Mouse (Mus musculus) layer of hippocampus, adult 18-20 months (tissue): ENCODE results near the gene Prss2. TPM values are rescaled to one million over a fixed set of nuclear protein-coding genes. Genes with fewer than 3 reads are reported as not detected.
"Not testable (repeated sequence)": the region's sequence is repeated elsewhere in the genome, so short reads cannot be mapped to it uniquely, and the experiment has no call there.

Experiments
- DNase-seq, 2 experiments: peaks; one replicate each; pipeline ENCODE4 v3.0.0; 2022; ENCODE audit warnings: low spot score in 2 of 2
- long read RNA-seq: library from polyadenylated mRNA; stranded (forward); transcript quantifications from one replicate; pipeline ENCODE4 v2.0.0, GENCODE M21; 2021
- total RNA-seq, 2 experiments: library from RNA; stranded (reverse); gene quantifications; 2 replicates each; pipeline ENCODE4 v1.2.3; 2021

Prss2 gene
- total RNA-seq: not detected
- long read RNA-seq: 0 reads

DNA sequence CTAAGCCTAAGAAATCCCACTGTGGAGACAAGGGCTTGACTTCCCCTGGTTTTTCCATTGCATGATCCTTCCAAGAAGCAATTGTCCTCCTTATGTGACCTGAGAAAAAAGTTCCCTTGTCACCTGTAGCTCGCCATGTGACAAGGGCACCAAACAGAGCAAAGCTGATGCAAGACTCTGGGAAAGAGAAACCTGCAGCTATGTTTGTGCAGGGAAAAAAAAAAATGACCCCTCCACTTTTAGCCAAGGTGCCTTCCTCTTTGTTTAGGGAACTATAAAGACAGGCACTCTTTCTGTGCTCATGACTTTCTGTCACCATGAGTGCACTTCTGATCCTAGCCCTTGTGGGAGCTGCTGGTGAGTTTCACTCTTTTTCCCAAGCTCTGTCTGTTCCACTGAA, at the start of gene Prss2:
Gene Prss2 (plus strand): TSS at position 301 of the 400 bp plus-strand sequence.
- no peak for DNase-seq

DNA sequence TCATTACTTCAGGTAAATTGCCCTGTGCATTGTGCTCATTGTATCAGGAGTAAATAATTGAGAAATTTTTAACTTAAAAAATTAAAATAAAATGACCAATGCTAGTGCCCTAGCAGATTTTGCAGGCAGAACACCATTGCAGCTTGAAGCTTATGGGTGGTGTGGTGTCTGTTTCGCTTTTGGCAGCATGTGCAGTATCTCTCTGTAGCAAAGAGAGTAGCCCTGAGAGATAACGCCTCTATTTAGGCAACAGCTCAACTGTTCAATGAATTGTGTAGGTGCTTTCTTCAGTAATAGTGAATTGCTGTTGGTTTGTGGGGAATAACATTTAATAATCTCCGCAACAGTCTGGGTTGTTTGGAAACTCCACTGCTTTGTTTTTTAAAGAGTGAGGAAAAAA, 22.2 kb upstream of the Prss2 start:
- DNase-seq: no peak

DNA sequence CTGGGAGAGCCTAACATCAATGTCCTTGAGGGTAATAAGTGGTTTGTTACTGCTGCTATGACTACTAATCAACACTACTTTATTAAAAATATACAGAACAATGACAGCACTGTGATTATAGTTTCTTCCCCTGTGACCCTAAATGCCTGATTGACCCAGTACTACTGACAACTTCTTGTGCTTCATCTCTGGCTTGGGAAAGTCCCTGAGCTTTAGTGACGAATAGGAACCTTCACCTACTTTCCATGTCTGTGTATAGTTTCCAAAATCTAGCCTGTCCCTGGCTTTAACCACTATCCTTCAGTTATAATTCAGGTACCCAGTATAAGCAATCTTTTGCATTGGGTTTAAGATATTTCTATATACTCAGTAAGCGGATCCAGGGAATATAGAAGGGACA, 16.7 kb upstream of the Prss2 start:
- DNase-seq: no peak

DNA sequence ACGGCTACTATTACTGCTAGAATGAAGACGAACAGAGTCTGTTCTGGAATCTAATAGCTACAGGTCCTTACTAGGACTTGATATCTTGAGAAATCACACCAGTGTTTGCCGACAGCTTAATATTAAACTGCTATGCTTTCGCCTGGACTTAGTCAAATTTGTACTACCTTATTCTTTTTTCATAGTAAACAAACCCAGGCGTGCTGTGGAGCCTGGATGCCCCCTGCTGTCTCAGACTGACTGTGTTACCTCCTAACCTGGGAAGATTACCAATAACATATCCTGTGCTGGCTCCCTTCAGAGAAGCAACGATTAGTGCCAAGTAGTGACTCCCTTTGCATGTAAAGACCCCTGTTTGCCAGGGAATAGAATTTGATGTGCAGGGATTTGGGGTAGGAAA, 16.3 kb upstream of the Prss2 start:
- no peak for DNase-seq

- no peak for DNase-seq
Measured at GRCm38 (mm10) chr6:41518017-41518524, 3.5 kb upstream of the Prss2 start.

GRCm38 (mm10) chr6:41526453-41526852, 4.9 kb downstream of the Prss2 start:
- no peak for DNase-seq

- DNase-seq: no peak
Measured at GRCm38 (mm10) chr6:41527402-41527801, 5.8 kb downstream of the Prss2 start.

DNA sequence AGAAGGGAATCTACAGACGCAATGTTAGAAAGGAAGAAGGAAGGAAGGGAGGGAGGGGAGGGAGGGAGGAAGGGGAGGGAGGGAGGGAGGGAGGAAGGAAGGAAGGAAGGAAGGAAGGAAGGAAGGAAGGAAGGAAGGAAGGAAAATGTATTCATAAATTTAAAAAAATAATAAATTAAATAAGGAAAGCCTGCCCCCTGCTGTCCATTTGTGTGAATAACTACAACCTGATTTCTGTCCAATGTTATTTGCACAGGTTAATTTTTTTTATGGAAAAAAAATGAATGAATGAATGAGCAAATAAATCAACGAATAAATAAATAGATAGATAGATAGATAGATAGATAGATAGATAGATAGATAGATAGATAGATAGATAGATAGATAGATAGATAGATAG, 8.4 kb downstream of the Prss2 start:
- DNase-seq: peak in 1 of 2 experiments; percentile 27

GRCm38 (mm10) chr6:41532181-41532580, 10.6 kb downstream of the Prss2 start:
- DNase-seq: no peak

DNA sequence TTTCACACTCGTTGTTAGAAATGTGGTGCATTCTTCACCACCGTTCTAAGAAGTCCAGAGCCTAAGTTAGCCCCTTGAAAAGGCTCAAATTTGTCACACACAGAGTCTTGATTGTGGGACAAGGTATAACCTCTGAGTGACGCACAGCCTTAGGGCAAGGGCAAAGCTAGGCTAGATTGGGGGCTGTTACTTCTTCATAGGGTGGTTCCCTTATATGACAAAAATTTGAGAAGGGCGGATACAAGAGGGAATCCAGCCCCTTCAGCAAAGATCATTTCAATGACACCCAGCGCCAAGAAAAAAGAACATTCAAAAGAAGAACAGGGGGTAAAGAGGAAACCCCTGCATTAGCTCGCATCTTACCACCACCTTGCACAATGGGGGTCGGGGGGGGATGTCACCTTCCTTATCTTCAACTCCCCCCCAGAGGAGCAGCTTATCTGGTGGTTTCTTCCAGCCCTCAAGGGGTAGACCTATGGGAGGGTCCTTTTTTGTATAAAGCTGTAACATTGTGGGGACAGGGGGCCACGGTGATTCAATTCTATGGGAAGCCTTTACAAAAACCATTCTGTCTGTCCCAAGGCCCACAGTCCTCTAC, 11.2 kb downstream of the Prss2 start:
- DNase-seq: no peak

- DNase-seq: no peak
Measured at GRCm38 (mm10) chr6:41537376-41537775, 15.8 kb downstream of the Prss2 start.

GRCm38 (mm10) chr6:41538296-41538695, 16.7 kb downstream of the Prss2 start:
- DNase-seq: not testable (repeated sequence)

DNA sequence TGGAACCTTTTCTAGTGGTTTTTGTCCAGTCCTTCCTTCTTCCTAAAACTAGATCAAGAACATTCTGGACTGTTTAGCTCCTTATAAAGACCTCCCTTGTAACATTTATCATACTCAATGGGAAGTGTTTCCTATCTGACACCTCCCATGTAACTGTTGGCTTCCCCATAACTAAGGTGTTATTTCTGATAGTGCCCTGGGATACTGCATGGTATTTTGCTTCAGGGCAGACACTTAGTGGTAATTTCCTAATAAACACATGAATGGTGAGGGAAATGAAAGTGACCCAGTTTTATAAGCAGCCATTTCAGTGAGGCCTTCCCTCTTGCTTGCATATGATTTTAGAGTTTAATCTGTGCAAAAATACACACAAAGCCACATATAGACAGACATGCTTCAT, 19.2 kb downstream of the Prss2 start:
- DNase-seq: no peak

GRCm38 (mm10) chr6:41541746-41542145, 20.2 kb downstream of the Prss2 start:
- DNase-seq: no peak

- no peak for DNase-seq
Measured at GRCm38 (mm10) chr6:41542983-41543382, 21.4 kb downstream of the Prss2 start.

DNA sequence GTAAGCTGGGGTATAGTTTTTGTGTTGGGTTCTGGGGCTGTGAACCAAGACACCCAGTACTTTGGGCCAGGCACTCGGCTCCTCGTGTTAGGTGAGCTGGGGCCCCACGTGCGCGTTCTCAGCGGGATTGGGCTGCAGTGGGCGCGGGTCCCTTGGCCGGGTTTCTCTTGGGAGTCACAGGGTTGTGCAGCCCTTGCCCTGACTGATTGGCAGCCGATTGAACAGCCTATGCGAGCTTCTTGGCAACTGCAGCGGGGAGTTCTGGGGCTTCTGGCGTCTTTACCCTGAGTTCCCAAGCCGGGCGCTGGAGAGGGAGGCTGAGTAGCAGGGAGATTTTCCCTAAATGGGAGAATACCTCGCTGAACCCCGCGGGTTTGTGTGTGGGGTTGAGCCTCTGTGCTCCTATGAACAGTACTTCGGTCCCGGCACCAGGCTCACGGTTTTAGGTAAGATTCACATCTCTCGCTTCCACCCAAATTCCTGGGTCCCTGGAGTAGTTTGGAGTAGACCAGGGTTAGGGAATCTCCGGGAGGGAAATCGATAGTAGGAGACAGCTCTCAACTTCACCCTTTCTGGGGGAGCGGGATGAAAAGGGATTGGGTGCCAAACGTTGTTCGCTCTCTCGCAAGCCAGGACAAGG, 21.9 kb downstream of the Prss2 start:
- DNase-seq: no peak

DNA sequence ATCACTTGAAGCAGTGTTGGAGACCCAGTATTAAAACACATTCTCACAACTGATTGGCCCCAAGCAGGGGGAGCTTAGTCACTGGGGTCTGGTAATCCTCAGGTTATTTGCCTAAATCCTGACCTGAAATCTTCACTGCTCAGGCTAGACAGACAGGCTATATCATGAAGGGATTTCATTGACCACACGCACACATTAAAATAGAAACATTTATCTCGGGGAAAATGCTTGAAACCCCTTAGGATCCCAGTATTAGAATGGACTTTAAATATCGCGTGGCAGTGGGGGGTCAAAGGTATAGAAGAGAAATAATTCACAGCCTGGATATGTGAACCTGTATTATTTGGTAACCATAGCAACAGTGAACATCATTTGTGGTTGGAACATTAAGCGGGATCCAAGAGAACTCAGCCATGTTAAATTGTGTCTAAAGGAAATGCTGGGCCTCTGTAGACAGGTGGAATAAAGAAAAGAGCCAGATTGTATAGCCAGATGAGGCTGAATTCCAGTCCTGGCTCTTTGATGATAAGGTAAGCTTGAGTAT, 22.9 kb downstream of the Prss2 start:
- no peak for DNase-seq

- DNase-seq: no peak
Measured at GRCm38 (mm10) chr6:41545266-41545665, 23.7 kb downstream of the Prss2 start.

- no peak for DNase-seq
Measured at GRCm38 (mm10) chr6:41547056-41547650, 25.6 kb downstream of the Prss2 start.

DNA sequence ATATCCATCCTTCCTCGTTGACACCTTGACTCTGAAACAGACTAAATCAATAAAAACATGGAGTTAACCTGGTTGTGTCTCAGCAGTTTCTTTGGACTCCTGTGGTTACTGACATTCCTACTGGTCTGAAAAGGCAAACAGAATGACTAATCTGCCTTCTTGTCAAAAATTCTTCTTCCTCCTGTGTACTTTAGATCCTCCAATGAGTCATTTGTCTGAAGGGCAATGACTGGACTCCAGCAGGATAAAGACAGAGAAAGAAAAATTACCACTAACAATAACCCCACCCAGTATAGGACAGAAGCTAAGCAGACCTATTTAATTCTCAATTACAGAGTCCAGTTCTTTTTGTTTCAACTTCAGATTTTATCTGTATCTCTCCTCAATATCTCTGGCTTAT, 26.7 kb downstream of the Prss2 start:
- no peak for DNase-seq

GRCm38 (mm10) chr6:41553356-41554010, 31.9 kb downstream of the Prss2 start:
- no peak for DNase-seq
